Mouse (Mus musculus) ES-Bruce4 (cell line): ENCODE results near the gene Trim11. TPM values are rescaled to one million over a fixed set of nuclear protein-coding genes. Genes with fewer than 3 reads are reported as not detected.

Experiments
- H3K27ac ChIP-seq: 2 replicates; pipeline ENCODE4 v1.5.1; 2012; ENCODE audit warnings: low read length, inconsistent platforms; ENCODE audit not compliant: insufficient read depth
- H3K27me3 ChIP-seq: 2 replicates; pipeline ENCODE4 v1.6.1; 2012; ENCODE audit warnings: mild to moderate bottlenecking, low read length, inconsistent platforms; ENCODE audit not compliant: control insufficient read depth, poor library complexity, insufficient read depth, severe bottlenecking
- H3K36me3 ChIP-seq: 2 replicates; pipeline ENCODE4 v1.6.1; 2012; ENCODE audit warnings: inconsistent platforms, mild to moderate bottlenecking, low read length, moderate library complexity; ENCODE audit not compliant: control insufficient read depth, poor library complexity, insufficient read depth, severe bottlenecking
- H3K4me1 ChIP-seq: one replicate; pipeline ENCODE4 v1.8.1; 2011; ENCODE audit warnings: low read length; ENCODE audit not compliant: control insufficient read depth, insufficient read depth
- H3K4me3 ChIP-seq: 2 replicates; pipeline ENCODE4 v1.5.1; 2011; ENCODE audit warnings: low read depth, mild to moderate bottlenecking, low read length
- H3K9ac ChIP-seq: 2 replicates; pipeline ENCODE4 v1.6.1; 2012; ENCODE audit warnings: low read depth, mild to moderate bottlenecking, inconsistent platforms; ENCODE audit not compliant: poor library complexity, severe bottlenecking
- H3K9me3 ChIP-seq: replicated peaks from 2 replicates; pipeline ENCODE4 v1.6.1; 2012; ENCODE audit warnings: mild to moderate bottlenecking, low read length, inconsistent platforms; ENCODE audit not compliant: control insufficient read depth, poor library complexity, insufficient read depth, severe bottlenecking
- CTCF ChIP-seq: IDR thresholded peaks from one replicate; pipeline ENCODE4 v1.8.1; 2011; ENCODE audit warnings: low read depth, low read length
- EP300 ChIP-seq: IDR thresholded peaks from 2 replicates; pipeline ENCODE4 v1.6.1; 2011; ENCODE audit warnings: low read depth, low read length; ENCODE audit not compliant: insufficient read depth
- POLR2A ChIP-seq: IDR thresholded peaks from one replicate; pipeline ENCODE4 v1.8.1; 2011; ENCODE audit warnings: low read length; ENCODE audit not compliant: insufficient read depth
- polyA plus RNA-seq: library from polyadenylated mRNA; stranded (reverse); fragments of >200 nt; gene quantifications from 2 replicates; pipeline ENCODE4 v1.2.4, GENCODE M21; 2011; ENCODE audit warnings: low read depth; ENCODE audit not compliant: missing spikeins, insufficient read depth, insufficient read length

Gene Trim11
- polyA plus RNA-seq, 1 experiment = 22.5 TPM

DNA sequence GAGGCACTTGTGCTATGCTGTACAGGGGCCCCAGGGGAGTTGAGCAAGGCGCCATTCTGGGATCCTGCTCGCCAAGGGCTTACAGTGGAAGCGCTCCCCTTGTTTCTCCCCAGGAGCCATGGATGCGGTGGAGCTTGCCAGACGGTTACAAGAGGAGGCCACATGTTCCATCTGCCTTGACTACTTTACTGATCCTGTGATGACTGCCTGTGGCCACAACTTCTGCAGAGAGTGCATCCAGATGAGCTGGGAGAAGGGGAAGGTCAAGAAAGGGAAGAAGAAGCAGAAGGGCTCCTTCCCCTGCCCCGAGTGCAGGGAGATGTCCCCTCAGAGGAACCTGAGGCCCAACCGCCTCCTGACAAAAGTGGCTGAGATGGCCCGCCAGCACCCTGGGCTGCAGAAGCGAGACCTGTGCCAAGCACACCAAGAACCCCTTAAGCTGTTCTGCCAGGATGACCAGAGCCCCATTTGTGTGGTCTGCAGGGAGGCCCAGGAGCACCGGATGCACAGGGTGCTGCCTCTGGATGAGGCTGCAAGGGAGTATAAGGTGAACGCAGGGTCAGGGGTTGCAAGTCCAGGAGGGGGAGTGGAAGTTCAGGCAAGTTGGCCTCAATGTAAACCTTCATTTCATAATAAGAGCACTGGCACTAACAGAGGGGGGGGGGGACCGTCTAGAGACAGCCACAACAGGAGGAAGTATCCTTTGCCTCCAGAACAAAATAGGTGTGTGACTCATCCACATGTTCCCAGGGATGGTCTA lies 12.7 kb upstream of the Trim11 start:
- Histone ChIP-seq H3K36me3 (no peaks in the 10 kb centered on the region), H3K9me3 (peaks cover 6% of the 10 kb centered on the region), H3K27me3 (no peaks in the 10 kb centered on the region), H3K9ac (no peak overlapping the region), H3K27ac (no peak overlapping the region), H3K4me3 (no peak overlapping the region), H3K4me1 (no peaks in the 10 kb centered on the region)
- TF ChIP-seq EP300 (no peak), CTCF (no peak), POLR2A (no peak)

DNA sequence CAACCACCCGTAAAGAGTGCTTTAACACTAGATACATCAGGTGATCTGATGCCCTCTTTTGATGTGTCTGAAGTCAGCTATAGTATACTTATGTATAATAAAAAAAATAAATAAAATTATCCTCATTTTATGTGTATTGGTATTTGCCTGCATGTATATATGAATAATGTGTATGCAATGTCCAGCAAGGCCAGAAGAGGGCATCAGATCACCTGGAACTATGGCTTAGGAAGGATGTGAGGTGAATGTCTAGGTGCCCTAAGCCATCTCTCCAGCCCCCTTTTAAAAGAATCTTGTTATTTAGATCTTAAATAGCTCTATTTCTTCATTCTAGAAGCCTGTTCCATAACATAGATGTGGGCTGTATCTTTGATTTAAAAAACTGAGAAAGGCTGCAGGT lies 10.5 kb upstream of the Trim11 start:
- TF ChIP-seq POLR2A = no peak
- TF ChIP-seq EP300 = no peak
- TF ChIP-seq CTCF = peak; percentile 12
- Histone ChIP-seq H3K4me3 (no peak overlapping the region), H3K27me3 (no peaks in the 10 kb centered on the region), H3K27ac (no peak overlapping the region), H3K4me1 (no peaks in the 10 kb centered on the region), H3K36me3 (no peaks in the 10 kb centered on the region), H3K9ac (no peak overlapping the region), H3K9me3 (no peaks in the 10 kb centered on the region)

DNA sequence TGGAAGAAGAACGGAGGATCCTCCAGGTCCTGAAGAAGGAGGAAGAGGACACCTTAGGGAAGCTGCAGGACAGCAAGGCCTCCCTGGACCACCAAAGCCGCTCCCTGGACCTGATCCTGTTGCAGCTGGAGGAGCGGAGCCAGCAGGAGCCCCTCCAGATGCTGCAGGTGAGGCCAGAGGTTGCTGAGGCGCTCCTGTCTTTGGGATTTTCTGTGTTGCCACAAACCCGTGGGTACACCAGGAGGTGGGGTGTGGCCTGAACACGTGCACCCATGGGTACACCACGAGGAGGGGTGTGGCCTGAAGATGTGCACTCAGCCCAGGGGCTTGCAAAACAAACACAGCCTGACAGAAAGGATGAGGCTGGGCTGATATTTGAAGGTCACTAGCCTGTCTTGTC lies 9.3 kb upstream of the Trim11 start:
- Histone ChIP-seq H3K4me1 (no peaks in the 10 kb centered on the region), H3K27ac (no peak overlapping the region), H3K36me3 (no peaks in the 10 kb centered on the region), H3K9ac (no peak overlapping the region), H3K27me3 (no peaks in the 10 kb centered on the region), H3K9me3 (no peaks in the 10 kb centered on the region), H3K4me3 (no peak overlapping the region)
- no peak for TF ChIP-seq POLR2A

DNA sequence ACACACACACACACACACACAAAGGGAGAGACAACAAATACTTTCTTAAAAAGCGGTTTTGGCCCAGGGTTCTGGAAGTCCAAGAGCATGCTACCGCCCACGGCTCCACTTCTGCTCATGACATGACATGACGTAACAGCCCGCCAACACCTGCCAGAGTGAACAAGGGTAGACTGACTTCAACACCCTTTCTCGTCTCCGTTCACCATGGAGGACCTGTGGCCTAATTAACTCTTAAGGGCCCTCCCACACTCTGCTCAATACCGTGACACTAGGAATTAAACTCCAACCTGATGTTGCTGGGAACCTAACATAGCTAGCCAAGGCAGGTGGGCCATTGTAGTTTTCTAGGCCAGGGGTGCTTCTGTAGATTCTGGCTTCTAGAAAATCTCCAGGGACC lies 8.9 kb upstream of the Trim11 start:
- Histone ChIP-seq H3K4me1 (no peaks in the 10 kb centered on the region), H3K27ac (no peak overlapping the region), H3K27me3 (no peaks in the 10 kb centered on the region), H3K36me3 (no peaks in the 10 kb centered on the region), H3K9me3 (no peaks in the 10 kb centered on the region), H3K4me3 (no peak overlapping the region), H3K9ac (no peak overlapping the region)
- TF ChIP-seq POLR2A = no peak
- no peak for TF ChIP-seq EP300
- no peak for TF ChIP-seq CTCF

DNA sequence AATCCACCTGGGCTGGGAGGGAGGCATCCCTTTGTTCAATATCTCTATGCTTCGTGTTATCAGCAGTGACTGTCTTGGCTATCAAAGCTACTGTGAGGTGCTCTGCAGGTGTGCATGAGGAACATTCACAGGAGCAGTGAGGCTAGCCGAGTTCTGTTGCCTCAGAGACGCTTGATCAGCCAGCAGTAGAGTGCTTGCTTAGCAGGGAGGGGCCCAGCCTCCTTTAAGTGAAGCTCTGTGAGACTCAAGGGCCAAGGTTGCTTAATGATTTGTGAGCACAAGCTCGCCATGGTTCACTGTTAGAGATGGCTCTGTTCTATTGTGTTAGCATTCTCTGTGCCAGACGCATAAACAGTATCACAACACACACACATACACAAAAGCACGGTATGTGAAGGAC lies 8.2 kb upstream of the Trim11 start:
- Histone ChIP-seq H3K36me3 (no peaks in the 10 kb centered on the region), H3K27me3 (no peaks in the 10 kb centered on the region), H3K9ac (no peak overlapping the region), H3K27ac (no peak overlapping the region), H3K4me3 (no peak overlapping the region), H3K4me1 (no peaks in the 10 kb centered on the region), H3K9me3 (no peaks in the 10 kb centered on the region)
- no peak for TF ChIP-seq CTCF

DNA sequence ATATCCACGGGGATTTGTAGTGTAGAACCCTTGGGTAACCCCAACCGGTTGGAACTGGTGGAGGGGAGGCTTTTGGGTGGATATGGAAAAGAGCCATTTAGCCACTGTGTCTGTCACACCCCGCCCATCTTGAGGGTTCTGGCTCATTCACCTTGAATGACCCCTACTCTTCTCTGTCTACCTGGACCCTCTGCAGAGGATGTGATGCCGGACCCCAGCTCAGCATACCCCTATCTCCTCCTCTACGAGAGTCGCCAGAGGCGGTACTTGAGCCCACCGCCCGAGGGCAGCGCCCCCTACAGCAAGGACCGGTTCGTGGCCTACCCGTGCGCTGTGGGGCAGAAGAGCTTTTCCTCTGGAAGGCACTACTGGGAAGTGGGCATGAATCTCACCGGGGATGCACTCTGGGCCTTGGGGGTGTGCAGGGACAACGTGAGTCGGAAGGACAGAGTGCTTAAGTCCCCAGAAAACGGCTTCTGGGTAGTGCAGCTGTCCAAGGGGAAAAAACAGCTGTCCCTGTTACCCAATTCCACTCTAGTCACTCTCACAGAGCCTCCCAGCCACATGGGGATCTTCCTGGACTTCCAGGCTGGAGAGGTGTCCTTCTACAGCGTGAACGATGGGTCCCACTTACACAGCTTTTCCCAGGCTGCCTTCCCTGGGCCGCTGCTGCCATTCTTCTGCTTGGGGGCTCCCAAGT lies 6.9 kb upstream of the Trim11 start:
- no peaks in the 10 kb centered on the region for H3K27me3 ChIP-seq
- H3K4me1 ChIP-seq = no peaks in the 10 kb centered on the region
- H3K36me3 ChIP-seq = no peaks in the 10 kb centered on the region
- TF ChIP-seq EP300 (no peak), POLR2A (no peak), CTCF (peak; percentile 37)
- H3K27ac ChIP-seq = no peak overlapping the region
- H3K9ac ChIP-seq = no peak overlapping the region
- no peak overlapping the region for H3K4me3 ChIP-seq
- no peaks in the 10 kb centered on the region for H3K9me3 ChIP-seq
